Mouse (Mus musculus): ENCODE measurements around the gene Syt5. TPM values are rescaled to one million over a fixed set of nuclear protein-coding genes. Genes with fewer than 3 reads are reported as not detected.

Gene Syt5
- polyA plus RNA-seq, 1 experiment from 2014 or later: 222 TPM

GRCm38 (mm10) chr7:4515853-4516252 lies 31.5 kb downstream of the Syt5 start:
- H3K36me3 ChIP-seq (ENCODE audit: control insufficient read depth, insufficient read depth): no peaks in the 10 kb centered on the region
- no peaks in the 10 kb centered on the region for H3K9me3 ChIP-seq (ENCODE audit: control insufficient read depth, low read length)
- H3K27me3 ChIP-seq (replicated peaks; ENCODE audit: control insufficient read depth, insufficient read depth, low read length): 0 out of 2 replicates have a peak, but pooled peaks cover 4% of the 10 kb centered on the region
- H3K4me3 ChIP-seq (replicated peaks; ENCODE audit: low read length): no peak overlapping the region
- peaks cover 2% of the 10 kb centered on the region for H3K4me1 ChIP-seq (replicated peaks; ENCODE audit: control insufficient read depth, insufficient read depth, low read length)
- WGBS: 67% methylated on average over 6 of the region's 6 CpGs
- no peak overlapping the region for H3K4me2 ChIP-seq (ENCODE audit: low read length)
- no peak for ATAC-seq
- H3K27ac ChIP-seq (ENCODE audit: low read length): no peak overlapping the region
- no peak overlapping the region for H3K9ac ChIP-seq (replicated peaks; ENCODE audit: low read depth, low read length)

GRCm38 (mm10) chr7:4513829-4514712 lies 33.3 kb downstream of the Syt5 start:
- Histone ChIP-seq H3K9me3 (ENCODE audit: control insufficient read depth, low read length) (no peaks in the 10 kb centered on the region), H3K27ac (ENCODE audit: low read length) (no peak overlapping the region), H3K9ac (replicated peaks; ENCODE audit: low read depth, low read length) (no peak overlapping the region), H3K4me3 (replicated peaks; ENCODE audit: low read length) (no peak overlapping the region), H3K27me3 (replicated peaks; ENCODE audit: control insufficient read depth, insufficient read depth, low read length) (0 out of 2 replicates have a peak, but pooled peaks cover 2% of the 10 kb centered on the region), H3K4me2 (ENCODE audit: low read length) (no peak overlapping the region), H3K4me1 (replicated peaks; ENCODE audit: control insufficient read depth, insufficient read depth, low read length) (no peaks in the 10 kb centered on the region), H3K36me3 (ENCODE audit: control insufficient read depth, insufficient read depth) (no peaks in the 10 kb centered on the region)
- no peak for ATAC-seq
- WGBS: 42% methylated on average over 6 of the region's 6 CpGs

GRCm38 (mm10) chr7:4513236-4513635 lies 34.1 kb downstream of the Syt5 start:
- no peaks in the 10 kb centered on the region for H3K4me1 ChIP-seq (replicated peaks; ENCODE audit: control insufficient read depth, insufficient read depth, low read length)
- H3K4me3 ChIP-seq (replicated peaks; ENCODE audit: low read length): no peak overlapping the region
- H3K9ac ChIP-seq (replicated peaks; ENCODE audit: low read depth, low read length): no peak overlapping the region
- no peak for ATAC-seq
- 0 out of 2 replicates have a peak, but pooled peaks cover 2% of the 10 kb centered on the region for H3K27me3 ChIP-seq (replicated peaks; ENCODE audit: control insufficient read depth, insufficient read depth, low read length)
- H3K9me3 ChIP-seq (ENCODE audit: control insufficient read depth, low read length): no peaks in the 10 kb centered on the region
- WGBS: 31% methylated on average over 13 of the region's 13 CpGs
- no peak overlapping the region for H3K4me2 ChIP-seq (ENCODE audit: low read length)
- H3K36me3 ChIP-seq (ENCODE audit: control insufficient read depth, insufficient read depth): no peaks in the 10 kb centered on the region
- H3K27ac ChIP-seq (ENCODE audit: low read length): no peak overlapping the region

DNA sequence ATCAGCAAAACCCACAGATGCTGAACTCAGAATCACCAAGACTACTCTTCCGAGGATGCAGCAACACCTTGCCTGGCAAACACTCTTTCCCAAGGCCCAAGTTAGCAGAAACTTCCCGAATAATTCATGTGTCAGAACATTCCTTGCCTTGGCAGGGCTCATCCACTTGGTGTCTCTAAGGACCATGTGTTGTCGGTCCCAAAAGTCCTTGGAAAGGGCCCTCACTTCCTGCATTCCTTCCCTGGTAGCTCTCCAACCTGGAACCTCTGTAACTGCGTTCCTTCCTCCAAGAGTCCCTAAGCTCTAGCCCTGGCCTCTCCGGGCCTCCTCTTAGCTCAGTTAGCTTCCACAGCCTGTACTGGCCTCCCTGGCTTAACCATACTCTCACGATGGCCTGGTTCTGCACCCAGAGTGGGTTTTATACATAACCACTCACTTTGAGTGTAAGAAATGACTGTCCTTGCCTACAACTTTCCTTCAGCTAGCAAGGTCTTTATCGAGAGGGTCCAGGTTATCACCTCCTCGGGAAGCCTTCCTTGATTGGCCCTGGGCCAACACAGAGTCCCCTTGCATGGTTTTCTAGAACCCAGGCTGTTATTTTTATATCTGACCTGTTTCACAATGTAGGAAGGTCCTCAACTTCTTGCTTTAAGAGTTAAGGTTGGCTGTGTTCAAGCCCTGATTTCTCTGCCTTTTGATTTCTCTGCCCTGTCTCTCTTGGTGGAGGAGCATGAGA lies 35.7 kb downstream of the Syt5 start:
- no peak overlapping the region for H3K27ac ChIP-seq (ENCODE audit: low read length)
- no peaks in the 10 kb centered on the region for H3K36me3 ChIP-seq (ENCODE audit: control insufficient read depth, insufficient read depth)

GRCm38 (mm10) chr7:4509863-4510608 lies 37.3 kb downstream of the Syt5 start:
- Histone ChIP-seq H3K27me3 (replicated peaks; ENCODE audit: control insufficient read depth, insufficient read depth, low read length) (0 out of 2 replicates have a peak, but pooled peaks cover 2% of the 10 kb centered on the region), H3K36me3 (ENCODE audit: control insufficient read depth, insufficient read depth) (no peaks in the 10 kb centered on the region), H3K4me1 (replicated peaks; ENCODE audit: control insufficient read depth, insufficient read depth, low read length) (no peaks in the 10 kb centered on the region), H3K9me3 (ENCODE audit: control insufficient read depth, low read length) (no peaks in the 10 kb centered on the region), H3K27ac (ENCODE audit: low read length) (no peak overlapping the region), H3K4me2 (ENCODE audit: low read length) (no peak overlapping the region), H3K9ac (replicated peaks; ENCODE audit: low read depth, low read length) (no peak overlapping the region), H3K4me3 (replicated peaks; ENCODE audit: low read length) (no peak overlapping the region)
- 8% methylated on average over 24 of the region's 24 CpGs for WGBS
- ATAC-seq: peak; percentile 63

More for the DNA sequence above, 35.7 kb downstream of the Syt5 start:
- Histone ChIP-seq H3K4me3 (replicated peaks; ENCODE audit: low read length) (no peak overlapping the region), H3K27me3 (replicated peaks; ENCODE audit: control insufficient read depth, insufficient read depth, low read length) (0 out of 2 replicates have a peak, but pooled peaks cover 2% of the 10 kb centered on the region), H3K9me3 (ENCODE audit: control insufficient read depth, low read length) (no peaks in the 10 kb centered on the region), H3K4me1 (replicated peaks; ENCODE audit: control insufficient read depth, insufficient read depth, low read length) (no peaks in the 10 kb centered on the region), H3K9ac (replicated peaks; ENCODE audit: low read depth, low read length) (no peak overlapping the region), H3K4me2 (ENCODE audit: low read length) (no peak overlapping the region)
- 77% methylated on average over 8 of the region's 8 CpGs for WGBS
- no peak for ATAC-seq

DNA sequence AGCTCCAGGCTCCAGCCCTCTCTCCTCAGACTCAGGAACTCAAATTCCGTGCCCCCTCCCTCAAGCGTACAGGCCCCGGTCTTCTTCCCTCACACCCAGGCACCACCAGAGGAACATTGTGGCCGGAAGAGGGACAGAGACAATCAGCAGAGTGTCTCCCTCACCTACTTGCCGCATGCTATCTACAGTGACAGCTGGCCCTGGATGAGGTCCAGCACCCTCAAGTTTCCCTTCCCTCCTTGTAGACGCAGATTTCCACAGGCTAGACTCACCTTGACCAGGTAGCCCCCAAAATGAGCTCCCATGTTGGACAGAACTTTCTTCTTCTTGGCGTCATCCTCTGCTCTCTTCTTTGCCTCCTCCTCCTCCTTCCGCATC lies 38.6 kb downstream of the Syt5 start:
- WGBS: 88% methylated on average over 8 of the region's 8 CpGs
- H3K9me3 ChIP-seq (ENCODE audit: control insufficient read depth, low read length): no peaks in the 10 kb centered on the region
- H3K36me3 ChIP-seq (ENCODE audit: control insufficient read depth, insufficient read depth): no peaks in the 10 kb centered on the region
- H3K27me3 ChIP-seq (replicated peaks; ENCODE audit: control insufficient read depth, insufficient read depth, low read length): 0 out of 2 replicates have a peak, but pooled peaks cover 2% of the 10 kb centered on the region
- H3K27ac ChIP-seq (ENCODE audit: low read length): no peak overlapping the region
- no peaks in the 10 kb centered on the region for H3K4me1 ChIP-seq (replicated peaks; ENCODE audit: control insufficient read depth, insufficient read depth, low read length)
- H3K4me3 ChIP-seq (replicated peaks; ENCODE audit: low read length): no peak overlapping the region
- no peak overlapping the region for H3K4me2 ChIP-seq (ENCODE audit: low read length)
- no peak for ATAC-seq
- H3K9ac ChIP-seq (replicated peaks; ENCODE audit: low read depth, low read length): no peak overlapping the region

DNA sequence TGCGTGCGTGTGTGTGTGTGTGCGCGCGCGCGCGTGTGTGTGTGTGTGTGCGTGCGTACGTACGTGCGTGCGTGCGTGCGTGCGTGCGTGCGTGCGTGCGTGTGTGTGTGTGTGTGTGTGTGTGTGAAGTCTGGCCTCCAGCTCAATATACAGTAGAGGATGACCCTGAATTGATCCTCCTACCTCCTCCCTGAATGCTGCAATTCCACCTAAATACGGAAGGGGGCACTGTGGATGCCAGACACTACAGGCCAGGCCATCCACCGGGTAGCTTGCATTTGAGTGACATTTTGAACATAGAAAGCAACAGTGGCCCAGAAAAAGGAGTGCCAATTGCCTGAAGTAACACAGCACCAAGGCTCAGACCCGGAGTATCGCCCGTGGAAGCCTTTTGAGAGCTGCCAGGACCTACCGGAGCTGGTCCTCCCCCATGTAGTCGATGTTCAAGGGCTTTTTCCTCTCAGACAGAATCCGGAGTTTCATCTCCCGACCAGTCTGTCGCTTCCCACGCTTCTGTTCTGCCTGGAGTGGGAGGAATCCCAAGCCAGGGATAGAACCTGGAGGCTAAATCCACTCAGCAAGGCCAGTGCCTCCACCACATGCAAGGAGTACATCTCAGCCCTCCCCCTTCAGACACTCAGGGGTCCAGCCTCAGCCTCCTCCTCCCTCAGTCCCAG lies 39.1 kb downstream of the Syt5 start:
- H3K4me1 ChIP-seq (replicated peaks; ENCODE audit: control insufficient read depth, insufficient read depth, low read length): no peaks in the 10 kb centered on the region
- no peak for ATAC-seq
- 0 out of 2 replicates have a peak, but pooled peaks cover 2% of the 10 kb centered on the region for H3K27me3 ChIP-seq (replicated peaks; ENCODE audit: control insufficient read depth, insufficient read depth, low read length)
- H3K36me3 ChIP-seq (ENCODE audit: control insufficient read depth, insufficient read depth): no peaks in the 10 kb centered on the region
- no peak overlapping the region for H3K27ac ChIP-seq (ENCODE audit: low read length)
- no peak overlapping the region for H3K4me2 ChIP-seq (ENCODE audit: low read length)
- WGBS: 83% methylated on average over 23 of the region's 32 CpGs
- no peaks in the 10 kb centered on the region for H3K9me3 ChIP-seq (ENCODE audit: control insufficient read depth, low read length)
- H3K4me3 ChIP-seq (replicated peaks; ENCODE audit: low read length): no peak overlapping the region
- H3K9ac ChIP-seq (replicated peaks; ENCODE audit: low read depth, low read length): no peak overlapping the region

DNA sequence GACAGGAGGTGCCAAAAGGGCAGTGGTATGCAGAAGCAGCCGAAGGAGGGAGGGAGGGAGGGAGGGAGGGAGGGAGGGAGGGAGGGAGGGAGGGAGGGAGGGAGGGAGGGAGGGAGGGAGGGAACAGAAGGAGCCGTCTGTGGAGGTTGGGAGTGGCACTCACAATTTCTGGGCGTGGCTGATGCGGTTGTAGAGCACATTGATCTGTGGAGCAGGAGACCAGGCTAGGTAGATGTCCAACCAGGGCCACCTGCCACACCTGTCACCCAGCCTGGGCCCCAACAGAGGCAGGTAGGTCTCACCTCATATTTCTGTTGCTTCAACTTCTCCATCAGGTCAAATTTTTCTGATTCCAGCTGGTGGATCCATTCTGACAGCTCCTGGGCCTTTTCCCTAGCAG lies 40.1 kb downstream of the Syt5 start:
- H3K36me3 ChIP-seq (ENCODE audit: control insufficient read depth, insufficient read depth): no peaks in the 10 kb centered on the region
- 0 out of 2 replicates have a peak, but pooled peaks cover 2% of the 10 kb centered on the region for H3K27me3 ChIP-seq (replicated peaks; ENCODE audit: control insufficient read depth, insufficient read depth, low read length)
- H3K4me3 ChIP-seq (replicated peaks; ENCODE audit: low read length): no peak overlapping the region
- WGBS: 76% methylated on average over 3 of the region's 4 CpGs
- no peaks in the 10 kb centered on the region for H3K4me1 ChIP-seq (replicated peaks; ENCODE audit: control insufficient read depth, insufficient read depth, low read length)
- H3K9ac ChIP-seq (replicated peaks; ENCODE audit: low read depth, low read length): no peak overlapping the region
- no peak for ATAC-seq
- H3K27ac ChIP-seq (ENCODE audit: low read length): no peak overlapping the region
- no peaks in the 10 kb centered on the region for H3K9me3 ChIP-seq (ENCODE audit: control insufficient read depth, low read length)
- no peak overlapping the region for H3K4me2 ChIP-seq (ENCODE audit: low read length)
